Mouse (Mus musculus) C2C12 (cell line): ENCODE results near the gene Olfr460. TPM values are rescaled to one million over a fixed set of nuclear protein-coding genes. Genes with fewer than 3 reads are reported as not detected.

ENCODE experiments used
- H3K27me3 ChIP-seq: one replicate; pipeline ENCODE4 v1.6.1; 2011; ENCODE audit not compliant: control insufficient read depth, insufficient read depth, insufficient read length
- H3K36me3 ChIP-seq: one replicate; pipeline ENCODE4 v1.6.1; 2011; ENCODE audit not compliant: control insufficient read depth, insufficient read depth
- H3K4me3 ChIP-seq: one replicate; pipeline ENCODE4 v1.5.1; 2011; ENCODE audit warnings: mild to moderate bottlenecking, control low read depth; ENCODE audit not compliant: poor library complexity, insufficient read depth, severe bottlenecking
- H3K79me2 ChIP-seq: one replicate; pipeline ENCODE4 v1.6.1; 2011; ENCODE audit not compliant: control insufficient read depth, insufficient read depth
- H3K79me3 ChIP-seq: one replicate; pipeline ENCODE4 v1.6.1; 2011; ENCODE audit warnings: low read depth, control low read depth
- H3ac ChIP-seq: one replicate; pipeline ENCODE3; 2011; ENCODE audit warnings: low read depth; ENCODE audit not compliant: control insufficient read depth, insufficient read length
- CEBPB ChIP-seq: IDR thresholded peaks from one replicate; pipeline ENCODE4 v1.6.1; 2011; ENCODE audit warnings: low read depth, mild to moderate bottlenecking, control low read depth, moderate library complexity
- CTCF ChIP-seq: IDR thresholded peaks from one replicate; pipeline ENCODE4 v1.5.1; 2011; ENCODE audit not compliant: control insufficient read depth, insufficient read depth, insufficient read length
- FOSL1 ChIP-seq: IDR thresholded peaks from one replicate; pipeline ENCODE4 v1.8.0; 2011; ENCODE audit warnings: mild to moderate bottlenecking, low read length; ENCODE audit not compliant: poor library complexity, insufficient read depth, severe bottlenecking
- MAX ChIP-seq: IDR thresholded peaks from one replicate; pipeline ENCODE4 v1.6.1; 2011; ENCODE audit warnings: mild to moderate bottlenecking, control low read depth
- MYOD1 ChIP-seq: IDR thresholded peaks from one replicate; pipeline ENCODE4 v1.6.1; 2011; ENCODE audit warnings: low read depth; ENCODE audit not compliant: control insufficient read depth, insufficient read length
- MYOG ChIP-seq: IDR thresholded peaks from one replicate; pipeline ENCODE4 v1.6.1; 2011; ENCODE audit not compliant: control insufficient read depth, insufficient read length; ENCODE audit errors: extremely low read depth
- USF1 ChIP-seq: IDR thresholded peaks from one replicate; pipeline ENCODE4 v1.6.1; 2011; ENCODE audit warnings: low read depth, mild to moderate bottlenecking, control low read depth, moderate library complexity
- long read RNA-seq, 2 experiments: library from polyadenylated mRNA; unstranded; transcript quantifications; one replicate each; pipeline ENCODE4 v2.0.0; 2019 to 2020
- polyA plus RNA-seq: library from polyadenylated mRNA; unstranded; fragments of >200 nt; fragmentation: generic; extraction: Trizol; gene quantifications from one replicate; pipeline ENCODE4 v1.2.1, GENCODE M21; 2012; ENCODE audit warnings: missing spikeins

The Olfr460 gene
- polyA plus RNA-seq = not detected
- long read RNA-seq, experiment 1 = 0 reads
- long read RNA-seq, experiment 2 = 0 reads

DNA sequence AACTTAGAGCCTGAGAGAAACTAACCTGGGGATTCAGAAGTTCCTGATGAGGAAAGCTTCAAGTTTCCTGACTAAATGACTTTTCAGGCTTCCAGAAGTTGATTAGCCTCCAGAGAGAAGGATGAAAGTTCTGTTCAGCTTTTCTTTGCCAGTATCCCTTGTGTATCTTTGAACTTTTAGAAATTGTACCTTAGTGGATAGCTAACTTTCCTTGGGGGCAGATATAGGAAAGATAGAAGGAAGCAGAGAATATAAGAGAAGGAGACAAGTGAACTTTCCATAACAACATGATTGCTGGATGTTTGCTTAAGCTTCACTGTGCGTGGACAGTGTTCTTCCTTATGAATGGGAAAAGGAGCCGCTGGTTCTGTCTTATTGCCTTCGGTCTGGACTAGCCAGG lies at the start of gene Olfr460:
Gene Olfr460 (plus strand): TSS at position 301 of the 400 bp plus-strand sequence.
- no peak within 1 kb of the TSS for H3K4me3 ChIP-seq
- H3K36me3 ChIP-seq = no peaks in the 10 kb centered on the region
- no peaks in the 10 kb centered on the region for H3K27me3 ChIP-seq
- no peaks in the 10 kb centered on the region for H3K79me3 ChIP-seq
- H3ac ChIP-seq = no peak within 1 kb of the TSS
- no peaks in the 10 kb centered on the region for H3K79me2 ChIP-seq
- TF ChIP-seq CEBPB (no peak), FOSL1 (no peak), USF1 (no peak), MAX (no peak), MYOD1 (no peak), CTCF (no peak), MYOG (no peak)

DNA sequence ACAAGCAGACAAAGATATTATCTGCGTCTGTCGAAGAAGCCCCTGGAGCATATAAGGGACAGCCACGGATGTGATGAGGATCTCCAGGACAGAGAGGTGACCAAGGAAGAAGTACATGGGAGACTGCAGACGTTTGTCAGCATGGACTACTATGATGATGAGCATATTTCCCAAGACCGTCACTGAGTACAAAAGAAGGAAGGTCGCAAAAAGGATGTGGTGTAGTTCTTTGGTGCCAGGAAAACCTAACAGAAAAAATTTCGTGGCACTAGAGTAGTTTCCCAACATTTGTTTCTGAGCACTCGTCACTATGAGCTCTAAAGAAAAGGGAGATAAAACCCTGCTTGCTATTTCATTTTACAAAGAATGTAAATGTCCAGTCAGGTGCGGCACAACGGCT lies 24.6 kb upstream of the Olfr460 start:
- Histone ChIP-seq H3K4me3 (no peak overlapping the region), H3ac (no peak overlapping the region)
- no peak for TF ChIP-seq USF1
- no peak for TF ChIP-seq MYOG
- no peak for TF ChIP-seq CEBPB
- no peak for TF ChIP-seq CTCF
- no peak for TF ChIP-seq FOSL1
- no peak for TF ChIP-seq MAX
- TF ChIP-seq MYOD1 = no peak

GRCm38 (mm10) chr6:40554950-40555349 lies 14.3 kb upstream of the Olfr460 start, which contains the start of gene Olfr461:
Gene Olfr461 (minus strand): TSS chr6:40555050.
- H3K36me3 ChIP-seq = no peaks in the 10 kb centered on the region
- H3K27me3 ChIP-seq = no peaks in the 10 kb centered on the region

More for the DNA sequence above, 24.6 kb upstream of the Olfr460 start:
- no peaks in the 10 kb centered on the region for H3K36me3 ChIP-seq
- no peaks in the 10 kb centered on the region for H3K79me2 ChIP-seq
- no peaks in the 10 kb centered on the region for H3K79me3 ChIP-seq
- H3K27me3 ChIP-seq = no peaks in the 10 kb centered on the region

DNA sequence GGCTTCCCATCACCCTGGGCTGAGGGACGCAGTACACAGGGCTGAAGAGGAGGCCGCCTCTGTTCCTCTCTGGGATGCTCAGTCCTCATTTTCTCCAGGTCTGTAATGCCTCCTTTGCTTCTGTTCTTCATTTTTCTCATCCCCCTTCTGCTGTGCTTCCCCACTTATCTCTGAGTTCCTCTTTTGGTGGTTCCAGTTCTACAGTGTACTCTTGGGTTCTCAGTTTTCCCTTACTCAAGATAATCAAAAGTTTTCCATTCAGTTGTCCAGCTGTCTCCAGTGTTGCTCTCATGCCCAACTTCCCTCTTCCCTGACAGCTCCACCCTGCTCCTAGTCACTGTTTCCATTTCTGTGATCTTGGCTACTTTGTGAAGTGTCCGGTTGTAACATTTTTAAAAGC lies 4.3 kb downstream of the Olfr460 start:
- Histone ChIP-seq H3K4me3 (no peak overlapping the region), H3K36me3 (no peaks in the 10 kb centered on the region), H3K27me3 (no peaks in the 10 kb centered on the region), H3ac (no peak overlapping the region), H3K79me3 (no peaks in the 10 kb centered on the region), H3K79me2 (no peaks in the 10 kb centered on the region)
- TF ChIP-seq FOSL1 (no peak), USF1 (no peak), CTCF (no peak), MYOG (no peak), MAX (no peak), MYOD1 (no peak), CEBPB (no peak)

More at GRCm38 (mm10) chr6:40554950-40555349, 14.3 kb upstream of the Olfr460 start, which contains the start of gene Olfr461:
- Histone ChIP-seq H3ac (no peak within 1 kb of the TSS), H3K4me3 (no peak within 1 kb of the TSS), H3K79me3 (no peaks in the 10 kb centered on the region), H3K79me2 (no peaks in the 10 kb centered on the region)
- TF ChIP-seq MYOG = no peak
- no peak for TF ChIP-seq MAX
- no peak for TF ChIP-seq CEBPB
- TF ChIP-seq USF1 = no peak
- no peak for TF ChIP-seq MYOD1
- TF ChIP-seq CTCF = no peak
- no peak for TF ChIP-seq FOSL1

DNA sequence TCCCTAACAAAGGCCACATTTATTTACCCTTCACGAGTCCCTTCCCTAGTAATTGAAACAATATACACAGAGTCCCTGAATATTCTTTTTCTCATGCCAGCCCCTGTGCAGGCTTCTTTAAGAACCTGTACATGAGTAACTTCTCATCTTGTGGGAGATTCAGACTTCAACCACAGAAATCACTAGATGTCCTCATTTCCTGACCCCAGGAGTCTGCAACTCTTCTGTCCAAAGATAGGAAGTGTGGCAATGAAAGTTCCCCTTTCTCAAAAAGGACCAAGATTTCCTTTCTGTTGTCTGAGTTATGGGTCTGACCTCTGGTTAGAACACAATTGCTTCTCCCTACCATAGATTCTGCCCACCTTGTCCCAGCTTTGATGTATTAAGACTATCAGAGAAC lies 7.0 kb downstream of the Olfr460 start:
- TF ChIP-seq MYOD1 = no peak
- TF ChIP-seq CEBPB = no peak
- TF ChIP-seq MYOG = no peak
- no peak for TF ChIP-seq MAX
- TF ChIP-seq CTCF = no peak
- H3K36me3 ChIP-seq = no peaks in the 10 kb centered on the region
- H3K4me3 ChIP-seq = no peak overlapping the region
- H3K27me3 ChIP-seq = no peaks in the 10 kb centered on the region
- no peaks in the 10 kb centered on the region for H3K79me2 ChIP-seq
- no peak overlapping the region for H3ac ChIP-seq
- no peaks in the 10 kb centered on the region for H3K79me3 ChIP-seq

DNA sequence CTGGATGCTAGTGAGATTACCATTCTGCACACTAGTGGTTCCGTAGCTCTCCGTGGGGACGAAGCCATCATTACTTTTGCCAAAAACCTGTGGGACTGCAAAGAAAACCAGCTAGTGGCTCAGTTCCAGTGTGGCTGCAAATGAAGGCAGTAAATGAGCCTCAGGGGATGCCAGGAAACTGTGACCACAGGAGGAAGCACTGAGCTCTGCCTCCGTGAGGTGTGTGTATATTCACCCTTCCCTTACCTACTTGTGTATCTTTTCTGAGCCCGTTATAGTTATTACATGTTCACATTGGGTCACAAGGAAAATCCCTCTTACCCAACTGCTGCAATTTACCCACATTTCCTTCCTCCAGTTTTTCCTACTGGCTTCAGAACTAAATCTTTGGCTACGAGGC lies 15.0 kb downstream of the Olfr460 start:
- H3ac ChIP-seq = no peak overlapping the region
- H3K36me3 ChIP-seq = no peaks in the 10 kb centered on the region
- no peak overlapping the region for H3K4me3 ChIP-seq
- H3K79me3 ChIP-seq = no peaks in the 10 kb centered on the region
- no peaks in the 10 kb centered on the region for H3K79me2 ChIP-seq
- no peaks in the 10 kb centered on the region for H3K27me3 ChIP-seq
- TF ChIP-seq FOSL1 (no peak), MYOG (no peak), MYOD1 (no peak)
